Mouse (Mus musculus): Measurements from ENCODE around the gene Cnr1.

The Cnr1 gene

GRCm38 (mm10) chr4:33924234-33924888, at the start of gene Cnr1:
Cnr1 (plus strand) TSS chr4:33924593.
- DNase-seq (ENCODE audit: low spot score in 2 of 2) = no peak

- DNase-seq (ENCODE audit: low spot score in 2 of 2) = no peak
Observed at GRCm38 (mm10) chr4:33879944-33880343, 44.4 kb upstream of the Cnr1 start.

- no peak for DNase-seq (ENCODE audit: low spot score in 2 of 2)
Observed at GRCm38 (mm10) chr4:33886026-33886425, 38.4 kb upstream of the Cnr1 start.

GRCm38 (mm10) chr4:33889976-33890375, 34.4 kb upstream of the Cnr1 start:
- DNase-seq (ENCODE audit: low spot score in 2 of 2) = no peak

GRCm38 (mm10) chr4:33892178-33892869, 32.1 kb upstream of the Cnr1 start:
- no peak for DNase-seq (ENCODE audit: low spot score in 2 of 2)

GRCm38 (mm10) chr4:33893841-33894240, 30.6 kb upstream of the Cnr1 start:
- no peak for DNase-seq (ENCODE audit: low spot score in 2 of 2)

- DNase-seq (ENCODE audit: low spot score in 2 of 2) = no peak
Observed at GRCm38 (mm10) chr4:33895046-33895445, 29.3 kb upstream of the Cnr1 start.

GRCm38 (mm10) chr4:33895491-33895890, 28.9 kb upstream of the Cnr1 start:
- DNase-seq (ENCODE audit: low spot score in 2 of 2) = no peak

- no peak for DNase-seq (ENCODE audit: low spot score in 2 of 2)
Observed at GRCm38 (mm10) chr4:33901659-33902058, 22.7 kb upstream of the Cnr1 start.

GRCm38 (mm10) chr4:33903812-33904340, 20.5 kb upstream of the Cnr1 start:
- no peak for DNase-seq (ENCODE audit: low spot score in 2 of 2)

GRCm38 (mm10) chr4:33904826-33905225, 19.6 kb upstream of the Cnr1 start:
- DNase-seq (ENCODE audit: low spot score in 2 of 2) = no peak

- no peak for DNase-seq (ENCODE audit: low spot score in 2 of 2)
Observed at GRCm38 (mm10) chr4:33908786-33909185, 15.6 kb upstream of the Cnr1 start.

- DNase-seq (ENCODE audit: low spot score in 2 of 2) = no peak
Observed at GRCm38 (mm10) chr4:33915730-33916129, 8.7 kb upstream of the Cnr1 start.

- DNase-seq (ENCODE audit: low spot score in 2 of 2) = no peak
Observed at GRCm38 (mm10) chr4:33920807-33921206, 3.6 kb upstream of the Cnr1 start.

- DNase-seq (ENCODE audit: low spot score in 2 of 2) = no peak
Observed at GRCm38 (mm10) chr4:33923151-33923760, 1.1 kb upstream of the Cnr1 start.

- DNase-seq (ENCODE audit: low spot score in 2 of 2) = no peak
Observed at GRCm38 (mm10) chr4:33923761-33924233, 596 bp upstream of the Cnr1 start.

GRCm38 (mm10) chr4:33924889-33925245, 474 bp downstream of the Cnr1 start:
- DNase-seq (ENCODE audit: low spot score in 2 of 2) = no peak

- no peak for DNase-seq (ENCODE audit: low spot score in 2 of 2)
Observed at GRCm38 (mm10) chr4:33925489-33925888, 1.1 kb downstream of the Cnr1 start.

GRCm38 (mm10) chr4:33926010-33926409, 1.6 kb downstream of the Cnr1 start:
- no peak for DNase-seq (ENCODE audit: low spot score in 2 of 2)

- DNase-seq (ENCODE audit: low spot score in 2 of 2) = no peak
Observed at GRCm38 (mm10) chr4:33926730-33927263, 2.4 kb downstream of the Cnr1 start.

GRCm38 (mm10) chr4:33927644-33928043, 3.3 kb downstream of the Cnr1 start:
- no peak for DNase-seq (ENCODE audit: low spot score in 2 of 2)

GRCm38 (mm10) chr4:33928450-33928849, 4.1 kb downstream of the Cnr1 start:
- DNase-seq (ENCODE audit: low spot score in 2 of 2) = no peak
